Mouse (Mus musculus) macrophage (primary cell): Measurements from ENCODE around the gene Zfp809. TPM values are rescaled to one million over a fixed set of nuclear protein-coding genes. Genes with fewer than 3 reads are reported as not detected.
A peak's percentile ranks its signal among the peaks of the same experiment; 100 is the strongest.
"Not testable (repeated sequence)": the region's sequence is repeated elsewhere in the genome, so short reads cannot be mapped to it uniquely, and the experiment has no call there.

ENCODE experiments used
- H3K27ac ChIP-seq: fragments of 350-480 bp; formaldehyde crosslinking; 2 replicates; pipeline ENCODE4 v1.9.0; 2021
- H3K36me3 ChIP-seq: fragments of 350-480 bp; formaldehyde crosslinking; 2 replicates; pipeline ENCODE4 v1.9.0; 2021; ENCODE audit errors: inconsistent target
- H3K4me3 ChIP-seq: fragments of 350-480 bp; formaldehyde crosslinking; 2 replicates; pipeline ENCODE4 v1.9.0; 2021; ENCODE audit errors: inconsistent target
- H3K79me2 ChIP-seq: fragments of 350-480 bp; formaldehyde crosslinking; 2 replicates; pipeline ENCODE4 v1.9.0; 2021; ENCODE audit errors: inconsistent target
- WGBS: methylation state at CpG from one replicate; pipeline ENCODE4 v1.1.7; 2026; ENCODE audit warnings: inconsistent platforms; ENCODE audit not compliant: missing documents; 5-methylcytosine and 5-hydroxymethylcytosine counted together
- polyA plus RNA-seq: library from polyadenylated mRNA; stranded (reverse); fragments of 250-400 nt; gene quantifications from 3 replicates; pipeline ENCODE4 v1.2.4, GENCODE M21; 2018; ENCODE audit warnings: inconsistent platforms
- total RNA-seq, 78 experiments: library from RNA; depleted of rRNA; stranded (reverse); fragments of 250-400 nt; gene quantifications; 1 replicate in 9 of 78; 2 replicates in 24 of 78; 3 replicates in 43 of 78; 4 replicates in 2 of 78; pipeline ENCODE4 v1.2.4; 2018; ENCODE audit warnings: inconsistent platforms in 56 of 78

Gene Zfp809
- total RNA-seq (2018; cell fraction: chromatin; rRNA removed) = 10 to 100 TPM; 10.3 to 58.9 (median 30.0) TPM
- 10 to 100 TPM in 20 of 26 experiments, 1 to 10 TPM in 6; 5.2 to 21.7 (median 16.7) TPM for total RNA-seq (2018; cell fraction: cytosol; rRNA removed)
- 10 to 100 TPM; 12.6 to 60.3 (median 25.4) TPM for total RNA-seq (2018; cell fraction: nucleus; rRNA removed)
- polyA plus RNA-seq = 13.0 to 19.3 TPM (median 14.8 TPM) in 3 replicates

DNA sequence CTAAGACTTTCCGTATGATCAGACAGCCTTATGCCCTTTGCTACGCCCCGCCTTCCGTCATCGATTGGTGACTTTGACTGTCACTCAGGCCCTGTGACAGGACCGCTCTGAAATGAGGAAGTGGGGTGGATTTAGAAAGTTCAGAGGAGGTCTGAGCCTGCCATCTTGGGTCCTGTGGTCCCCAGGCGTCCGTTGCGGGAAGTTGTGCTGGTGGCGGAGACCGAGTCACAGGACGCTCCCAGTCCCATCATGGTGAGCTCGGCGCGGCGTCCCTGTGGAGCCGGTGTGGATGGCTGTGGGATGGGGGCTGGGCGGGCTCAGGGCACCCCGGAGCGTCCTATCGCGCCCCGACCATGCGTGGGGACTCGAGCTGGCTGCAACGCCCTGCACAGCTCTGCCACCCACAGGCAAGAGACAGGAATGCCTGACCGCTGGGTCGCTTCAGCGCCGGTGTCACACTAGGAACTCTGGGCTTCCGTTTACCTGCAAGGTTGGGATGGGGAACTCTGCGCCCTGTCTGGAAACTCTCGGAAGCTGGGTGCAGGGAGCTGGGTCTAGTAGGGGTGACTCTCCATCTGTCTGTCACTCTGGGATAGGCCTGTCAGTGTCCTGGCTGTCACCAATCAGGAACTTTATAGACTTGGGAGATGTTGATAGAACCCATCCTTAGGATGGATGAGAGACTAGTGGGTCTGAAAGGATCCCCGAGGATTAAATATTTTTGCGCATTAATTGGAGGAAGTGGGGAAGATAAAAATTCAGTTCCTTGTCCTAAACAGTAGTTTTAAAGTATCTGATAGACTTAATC is at the start of gene Zfp809:
Zfp809 (plus strand) TSS at position 134 of the 808 bp plus-strand sequence.
- Histone ChIP-seq H3K79me2 (peaks cover 46% of the 10 kb centered on the region), H3K4me3 (peak within 1 kb of the TSS; percentile 57), H3K27ac (peak within 1 kb of the TSS; percentile 58), H3K36me3 (no peaks in the 10 kb centered on the region)
- WGBS = under 1% methylated on average over 35 of the region's 35 CpGs

- Histone ChIP-seq H3K4me3 (no peak within 1 kb of the TSS), H3K27ac (no peak within 1 kb of the TSS), H3K79me2 (no peaks in the 10 kb centered on the region), H3K36me3 (no peaks in the 10 kb centered on the region)
- WGBS = 13% methylated on average over 42 of the region's 43 CpGs
Measured at GRCm38 (mm10) chr9:22188025-22188611, 37.4 kb upstream of the Zfp809 start, which contains the start of gene Zfp872. Gene Zfp872 (plus strand): TSS chr9:22188090.

GRCm38 (mm10) chr9:22196412-22196811 is 29.1 kb upstream of the Zfp809 start:
- Histone ChIP-seq H3K27ac (no peak overlapping the region), H3K79me2 (no peaks in the 10 kb centered on the region), H3K4me3 (no peak overlapping the region), H3K36me3 (no peaks in the 10 kb centered on the region)
- 62% methylated on average over 5 of the region's 5 CpGs for WGBS

DNA sequence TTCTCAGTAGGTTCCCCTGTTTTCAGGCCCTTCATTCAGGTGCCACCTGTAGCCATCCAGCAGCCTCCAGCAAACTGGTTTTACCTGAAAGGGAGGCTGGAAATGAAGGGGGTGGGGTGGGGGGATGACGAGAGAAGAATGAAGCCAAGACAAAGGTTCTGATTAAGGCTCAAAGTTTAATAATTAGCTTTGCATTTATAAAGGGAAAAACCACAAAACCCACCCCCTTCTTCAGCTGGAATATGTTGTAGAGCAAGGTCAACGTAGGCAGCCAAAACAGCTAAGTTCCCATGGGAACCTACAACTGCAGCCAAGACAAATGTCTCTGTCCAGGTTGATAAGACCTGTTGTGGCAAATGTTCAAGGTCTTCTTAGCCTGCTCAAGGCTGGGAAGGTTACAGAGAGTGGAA is 11.7 kb upstream of the Zfp809 start:
- Histone ChIP-seq H3K79me2 (no peaks in the 10 kb centered on the region), H3K36me3 (no peaks in the 10 kb centered on the region), H3K4me3 (no peak overlapping the region), H3K27ac (no peak overlapping the region)
- WGBS = 81% methylated on average over 2 of the region's 2 CpGs

DNA sequence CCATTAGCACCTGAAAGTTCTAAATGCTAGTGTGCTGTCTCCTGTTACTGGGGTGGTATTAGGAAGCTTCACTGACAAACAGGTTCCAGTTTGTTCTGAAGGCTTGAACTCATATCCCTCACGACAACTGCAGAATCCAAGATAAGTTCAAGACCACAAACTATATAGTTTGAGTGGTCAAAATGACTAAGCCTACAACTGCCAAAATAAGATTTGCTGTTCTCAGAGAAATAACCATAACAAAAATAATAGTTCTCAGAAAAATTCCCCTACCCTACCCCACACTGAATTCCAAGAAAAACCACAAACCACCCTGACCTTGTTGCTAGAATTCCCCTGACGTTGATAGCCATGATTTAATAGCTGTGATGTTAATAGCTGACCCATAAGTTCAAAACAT is 11.0 kb upstream of the Zfp809 start:
- 34% methylated on average over 2 of the region's 2 CpGs for WGBS
- no peaks in the 10 kb centered on the region for H3K79me2 ChIP-seq
- no peak overlapping the region for H3K27ac ChIP-seq
- no peaks in the 10 kb centered on the region for H3K36me3 ChIP-seq
- H3K4me3 ChIP-seq = no peak overlapping the region

DNA sequence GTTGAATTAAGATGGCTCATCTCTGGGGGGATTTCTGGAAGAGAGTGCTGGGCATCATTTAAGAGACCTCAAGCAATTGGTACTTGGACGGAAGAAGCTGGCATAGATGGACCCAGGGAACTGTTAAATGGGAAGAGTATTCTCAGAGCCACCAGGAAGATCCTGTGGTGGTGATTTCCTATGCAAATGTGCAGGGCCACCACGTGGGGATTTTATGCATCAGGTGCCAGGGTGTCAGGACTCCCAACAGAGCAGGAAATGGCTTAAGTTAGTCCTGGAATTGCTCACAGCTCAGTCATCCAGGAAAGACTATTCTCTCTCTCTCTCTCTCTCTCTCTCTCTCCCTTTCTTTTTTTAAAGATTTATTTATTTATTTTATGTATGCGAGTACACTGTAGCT is 8.8 kb upstream of the Zfp809 start:
- 66% methylated on average over 3 of the region's 3 CpGs for WGBS
- Histone ChIP-seq H3K36me3 (no peaks in the 10 kb centered on the region), H3K79me2 (no peaks in the 10 kb centered on the region), H3K27ac (no peak overlapping the region), H3K4me3 (no peak overlapping the region)

DNA sequence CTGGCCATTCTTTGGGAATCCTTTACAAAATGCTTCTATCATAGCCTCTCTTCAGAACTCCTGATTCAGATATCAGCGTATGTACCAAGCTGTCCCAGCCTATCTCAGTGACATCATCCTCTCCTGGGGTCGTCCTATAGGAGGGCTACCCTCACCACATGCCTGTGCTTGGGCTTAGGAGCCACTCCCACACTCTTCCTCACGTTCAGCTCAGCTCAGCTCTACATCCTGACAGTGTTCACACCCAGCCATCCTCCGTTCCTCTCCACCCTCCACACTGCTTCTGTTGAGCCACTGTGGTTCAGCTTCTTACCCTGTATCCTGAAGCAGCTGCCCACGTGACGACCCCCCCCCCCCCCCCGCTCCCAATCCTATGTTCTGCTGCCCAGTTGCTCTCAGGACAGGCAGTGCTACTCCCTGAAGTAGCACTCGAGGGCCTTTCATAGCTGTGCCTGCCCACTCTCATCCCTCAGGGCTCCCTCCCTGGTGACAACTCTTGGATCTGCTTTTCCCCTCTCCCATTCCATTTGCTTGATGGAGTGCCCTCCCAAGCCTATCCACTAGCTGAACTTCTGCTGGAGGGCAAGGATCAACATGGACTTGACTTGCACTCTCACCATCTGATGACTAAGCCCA is 7.5 kb upstream of the Zfp809 start:
- Histone ChIP-seq H3K36me3 (no peaks in the 10 kb centered on the region), H3K4me3 (no peak overlapping the region), H3K79me2 (no peaks in the 10 kb centered on the region), H3K27ac (no peak overlapping the region)
- 56% methylated on average over 7 of the region's 8 CpGs for WGBS

DNA sequence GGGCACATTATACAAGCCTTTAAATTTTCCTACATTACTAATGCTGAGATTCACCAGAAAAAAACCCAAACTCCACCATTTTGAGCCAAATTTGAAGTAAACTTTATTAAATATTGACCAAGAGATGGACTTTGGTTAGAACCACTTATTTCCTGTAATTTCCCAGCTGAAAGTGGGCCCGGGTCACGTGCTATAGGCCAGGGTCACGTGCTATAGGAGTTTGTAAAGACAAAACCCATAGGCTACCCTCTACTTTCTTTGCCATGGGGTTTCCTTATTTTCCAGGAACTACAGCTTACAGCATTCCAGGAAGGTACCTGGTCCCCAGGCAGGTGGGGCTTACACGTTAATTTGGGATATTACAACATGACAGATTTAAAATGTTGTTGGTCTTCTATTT is 1.4 kb upstream of the Zfp809 start:
- no peak overlapping the region for H3K27ac ChIP-seq
- 99% methylated on average over 4 of the region's 4 CpGs for WGBS
- H3K4me3 ChIP-seq = no peak overlapping the region
- peaks cover 29% of the 10 kb centered on the region for H3K79me2 ChIP-seq
- H3K36me3 ChIP-seq = no peaks in the 10 kb centered on the region

- 37% methylated on average over 13 of the region's 17 CpGs for whole genome bisulfite sequencing
- Histone ChIP-seq H3K4me3 (peak overlapping the region; percentile 57), H3K79me2 (peaks cover 37% of the 10 kb centered on the region), H3K27ac (peak overlapping the region; percentile 58), H3K36me3 (no peaks in the 10 kb centered on the region)
Measured at GRCm38 (mm10) chr9:22224536-22225503, 694 bp upstream of the Zfp809 start.

DNA sequence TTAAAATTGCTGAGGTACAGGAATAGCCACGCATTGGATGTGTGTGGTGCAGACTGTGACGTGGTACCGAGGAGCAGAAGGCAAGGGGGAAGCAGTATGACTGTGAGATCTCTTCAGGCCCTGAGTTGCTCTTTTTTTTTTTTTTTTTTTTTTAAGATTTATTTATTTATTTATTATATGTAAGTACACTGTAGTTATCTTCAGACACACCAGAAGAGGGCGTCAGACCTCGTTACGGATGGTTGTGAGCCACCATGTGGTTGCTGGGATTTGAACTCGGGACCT is 817 bp downstream of the Zfp809 start:
- H3K27ac ChIP-seq, H3K36me3 ChIP-seq: not testable (repeated sequence)
- Histone ChIP-seq H3K79me2 (peaks cover 52% of the 10 kb centered on the region), H3K4me3 (peak overlapping the region; percentile 57)
- WGBS = 44% methylated on average over 4 of the region's 7 CpGs

DNA sequence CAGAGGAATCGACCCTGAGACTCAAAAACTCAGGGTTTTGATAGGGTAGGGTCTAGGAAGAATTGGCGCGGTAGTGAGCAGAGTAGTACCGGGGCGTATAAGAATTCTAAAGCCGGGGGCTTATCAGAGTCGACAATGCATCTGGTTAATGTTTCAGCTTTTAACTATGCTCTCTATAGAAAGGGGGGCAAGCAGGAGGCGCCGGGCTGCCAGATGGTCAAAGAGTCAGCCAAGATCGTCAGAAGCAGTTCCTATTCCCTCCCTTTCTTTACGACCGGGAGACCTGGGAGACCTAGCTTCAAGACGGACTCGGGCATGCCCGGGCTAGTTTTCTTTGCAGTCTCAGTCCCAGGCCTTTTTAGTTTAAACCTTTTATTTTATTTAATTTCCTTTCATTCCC is 1.3 kb downstream of the Zfp809 start:
- 91% methylated on average over 15 of the region's 15 CpGs for WGBS
- no peaks in the 10 kb centered on the region for H3K36me3 ChIP-seq
- no peak overlapping the region for H3K4me3 ChIP-seq
- H3K79me2 ChIP-seq = peaks cover 57% of the 10 kb centered on the region
- no peak overlapping the region for H3K27ac ChIP-seq

- no peak overlapping the region for H3K27ac ChIP-seq
- WGBS = 94% methylated on average over 6 of the region's 7 CpGs
Measured at GRCm38 (mm10) chr9:22229386-22230026, 4.0 kb downstream of the Zfp809 start.

GRCm38 (mm10) chr9:22230061-22230460 is 4.5 kb downstream of the Zfp809 start:
- H3K36me3 ChIP-seq = peaks cover 3% of the 10 kb centered on the region; the same call in 1 of the 2 replicates
- no peak overlapping the region for H3K4me3 ChIP-seq
- peaks cover 86% of the 10 kb centered on the region for H3K79me2 ChIP-seq
- WGBS = 96% methylated on average over 3 of the region's 3 CpGs
- H3K27ac ChIP-seq = no peak overlapping the region

More at GRCm38 (mm10) chr9:22229386-22230026, 4.0 kb downstream of the Zfp809 start:
- peaks cover 81% of the 10 kb centered on the region for H3K79me2 ChIP-seq
- no peak overlapping the region for H3K4me3 ChIP-seq
- no peaks in the 10 kb centered on the region for H3K36me3 ChIP-seq

GRCm38 (mm10) chr9:22230556-22230955 is 5.0 kb downstream of the Zfp809 start:
- Histone ChIP-seq H3K36me3 (peaks cover 7% of the 10 kb centered on the region; the same call in 1 of the 2 replicates), H3K27ac (no peak overlapping the region), H3K79me2 (peaks cover 89% of the 10 kb centered on the region), H3K4me3 (no peak overlapping the region)
